Mouse (Mus musculus) kidney, adult 2 months (tissue): ENCODE data around the gene Prn. TPM values are rescaled to one million over a fixed set of nuclear protein-coding genes. Genes with fewer than 3 reads are reported as not detected.

Source experiments
- DNase-seq: peaks from one replicate; pipeline ENCODE4 v3.0.0; 2021
- H3K27ac ChIP-seq: fragments of 200-500 bp; 2 replicates; pipeline ENCODE4 v1.5.1; 2012; ENCODE audit warnings: low read depth, low read length, control low read depth, inconsistent platforms; ENCODE audit not compliant: insufficient read depth
- H3K27me3 ChIP-seq: fragments of 200-500 bp; replicated peaks from 2 replicates; pipeline ENCODE4 v1.6.1; 2012; ENCODE audit warnings: mild to moderate bottlenecking, moderate library complexity, low read length, inconsistent platforms; ENCODE audit not compliant: control insufficient read depth, insufficient read depth
- H3K36me3 ChIP-seq: fragments of 200-500 bp; 2 replicates; pipeline ENCODE4 v1.6.1; 2012; ENCODE audit warnings: mild to moderate bottlenecking, moderate library complexity, low read length, inconsistent platforms; ENCODE audit not compliant: control insufficient read depth, insufficient read depth
- H3K4me1 ChIP-seq: fragments of 200-500 bp; 2 replicates; pipeline ENCODE4 v1.6.1; 2011; ENCODE audit warnings: low read length; ENCODE audit not compliant: control insufficient read depth, insufficient read depth
- H3K4me3 ChIP-seq: fragments of 200-500 bp; 2 replicates; pipeline ENCODE4 v1.5.1; 2011; ENCODE audit warnings: mild to moderate bottlenecking, low read depth, low read length, control low read depth; ENCODE audit not compliant: insufficient read depth
- CTCF ChIP-seq: fragments of 200-500 bp; conservative IDR thresholded peaks from 2 replicates; pipeline ENCODE4 v1.5.1; 2011; ENCODE audit warnings: low read depth, mild to moderate bottlenecking, control low read depth, low read length, moderate library complexity, mixed read lengths; ENCODE audit not compliant: insufficient read depth, insufficient read length
- POLR2A ChIP-seq: fragments of 200-500 bp; IDR thresholded peaks from one replicate; pipeline ENCODE4 v1.6.1; 2011; ENCODE audit warnings: low read depth, low read length, control low read depth
- WGBS: fragments of 180-500 bp; shearing (Covaris S2); methylation state at CpG from one replicate; pipeline ENCODE4 v1.1.7; 2018; 5-methylcytosine and 5-hydroxymethylcytosine counted together
- polyA plus RNA-seq: library from polyadenylated mRNA; depleted of rRNA; stranded (reverse); fragments of >200 nt; gene quantifications from 2 replicates; pipeline ENCODE4 v1.2.3, GENCODE M21; 2012

Prn gene
- polyA plus RNA-seq, 1 experiment, result not detected

DNA sequence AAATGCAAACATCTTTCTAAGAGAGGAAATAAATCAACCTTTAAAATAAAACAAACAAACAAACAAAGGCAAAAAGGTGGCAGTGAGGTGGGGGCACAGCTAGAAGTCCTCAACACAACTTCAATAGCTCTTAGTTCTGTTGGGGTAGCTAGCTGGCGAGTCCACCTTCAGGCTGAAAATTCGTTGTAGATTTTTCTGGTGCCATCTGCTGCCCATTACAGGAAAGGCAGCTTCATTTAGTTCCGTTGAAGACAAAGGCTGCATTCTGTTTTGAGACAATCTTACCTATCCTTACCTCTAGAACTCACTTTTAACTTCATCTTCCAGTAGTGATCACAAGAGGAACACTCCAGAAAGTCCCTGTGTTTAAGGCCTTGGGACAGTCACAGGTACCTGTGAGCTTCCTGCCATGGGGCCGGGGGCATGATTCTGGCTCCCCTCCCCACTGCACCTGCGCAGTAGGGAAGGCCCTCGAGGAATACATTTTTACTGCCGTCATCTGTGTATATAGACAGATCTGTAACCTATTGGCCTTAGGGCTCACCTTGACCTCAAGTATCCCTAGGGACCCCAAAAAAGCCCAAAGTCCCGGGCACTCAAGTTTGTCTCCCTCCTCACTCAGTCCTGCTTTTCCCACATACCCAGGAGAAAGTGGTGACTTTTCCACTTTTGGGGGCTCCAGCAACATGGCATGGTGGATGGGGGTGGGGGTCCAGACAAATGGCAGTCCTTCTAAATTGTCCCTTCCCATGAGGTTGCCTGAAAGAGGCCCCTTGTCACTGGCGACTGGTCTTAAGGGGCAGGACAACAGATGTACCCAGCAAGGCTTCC is 40.2 kb downstream of the Prn start:
- Histone ChIP-seq H3K27ac (no peak overlapping the region), H3K27me3 (no peaks in the 10 kb centered on the region), H3K4me1 (no peaks in the 10 kb centered on the region), H3K36me3 (no peaks in the 10 kb centered on the region), H3K4me3 (no peak overlapping the region)
- WGBS, result 47% methylated on average over 9 of the region's 9 CpGs
- DNase-seq, result peak; percentile 57
- peak; percentile 58 for TF ChIP-seq CTCF
- TF ChIP-seq POLR2A, result no peak

DNA sequence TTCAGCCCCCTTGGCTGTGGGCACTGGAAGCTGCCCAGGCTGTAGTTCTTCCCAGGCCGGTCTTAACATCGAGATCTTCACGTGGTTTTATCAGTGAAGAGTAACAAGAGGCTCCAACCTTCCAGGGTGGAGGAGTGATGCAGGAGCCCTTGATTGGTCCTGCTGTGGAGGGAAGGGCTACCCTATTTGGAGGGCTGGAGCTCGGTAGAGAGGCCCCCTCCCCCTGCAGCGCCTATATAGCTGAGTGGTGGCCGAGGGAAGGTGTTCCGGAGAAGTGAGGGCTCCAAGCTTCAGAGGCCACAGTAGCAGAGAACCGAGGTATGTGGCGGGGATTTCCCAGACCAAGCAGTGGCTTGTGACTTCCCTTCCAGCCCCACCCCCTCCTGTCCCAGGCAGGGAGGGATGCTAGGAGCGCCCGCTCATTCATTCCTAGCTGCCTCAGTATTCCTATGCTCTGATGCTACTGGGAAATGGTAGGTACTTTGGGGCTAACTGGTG is 40.9 kb downstream of the Prn start, which contains the start of gene Prnd:
TSS of gene Prnd (plus strand) at position 264 of the 498 bp plus-strand sequence.
- no peak within 1 kb of the TSS for H3K27ac ChIP-seq
- no peak within 1 kb of the TSS for H3K4me3 ChIP-seq
- H3K36me3 ChIP-seq, result no peaks in the 10 kb centered on the region
- no peak for TF ChIP-seq CTCF
- TF ChIP-seq POLR2A, result no peak
- H3K4me1 ChIP-seq, result no peaks in the 10 kb centered on the region
- WGBS, result 14% methylated on average over 11 of the region's 11 CpGs
- no peak for DNase-seq
- H3K27me3 ChIP-seq, result no peaks in the 10 kb centered on the region

DNA sequence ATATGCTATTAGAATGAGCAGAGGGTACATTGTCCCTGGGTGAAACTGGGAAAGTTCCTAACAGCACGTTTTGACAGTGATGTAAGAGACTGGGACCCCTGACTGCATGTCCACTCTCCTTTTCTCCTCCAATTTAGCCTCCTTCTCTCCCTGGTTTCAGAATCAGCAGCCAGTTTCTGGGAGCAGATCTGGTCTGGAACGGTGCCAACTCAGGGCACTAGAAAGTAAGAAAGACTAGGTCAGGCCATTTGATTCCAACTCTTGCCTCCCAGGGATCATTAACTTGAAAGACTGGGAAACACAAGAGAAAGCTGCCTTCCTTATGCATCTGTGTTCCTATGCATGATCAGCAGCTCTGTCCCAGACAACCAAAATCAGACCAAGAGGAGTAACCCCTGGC is 42.7 kb downstream of the Prn start:
- H3K27ac ChIP-seq, result no peak overlapping the region
- H3K36me3 ChIP-seq, result no peaks in the 10 kb centered on the region
- H3K4me1 ChIP-seq, result no peaks in the 10 kb centered on the region
- no peak overlapping the region for H3K4me3 ChIP-seq
- no peaks in the 10 kb centered on the region for H3K27me3 ChIP-seq
- no peak for TF ChIP-seq POLR2A
- TF ChIP-seq CTCF, result no peak
- 25% methylated on average over 2 of the region's 2 CpGs for WGBS
- DNase-seq, result peak; percentile 36

DNA sequence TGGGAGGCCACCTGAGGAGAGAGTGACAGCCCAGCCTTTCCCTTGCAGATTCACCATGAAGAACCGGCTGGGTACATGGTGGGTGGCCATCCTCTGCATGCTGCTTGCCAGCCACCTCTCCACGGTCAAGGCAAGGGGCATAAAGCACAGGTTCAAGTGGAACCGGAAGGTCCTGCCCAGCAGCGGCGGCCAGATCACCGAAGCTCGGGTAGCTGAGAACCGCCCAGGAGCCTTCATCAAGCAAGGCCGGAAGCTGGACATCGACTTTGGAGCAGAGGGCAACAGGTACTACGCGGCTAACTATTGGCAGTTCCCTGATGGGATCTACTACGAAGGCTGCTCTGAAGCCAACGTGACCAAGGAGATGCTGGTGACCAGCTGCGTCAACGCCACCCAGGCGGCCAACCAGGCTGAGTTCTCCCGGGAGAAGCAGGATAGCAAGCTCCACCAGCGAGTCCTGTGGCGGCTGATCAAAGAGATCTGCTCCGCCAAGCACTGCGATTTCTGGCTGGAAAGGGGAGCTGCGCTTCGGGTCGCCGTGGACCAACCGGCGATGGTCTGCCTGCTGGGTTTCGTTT is 43.3 kb downstream of the Prn start:
- DNase-seq, result peak; percentile 54
- no peak for TF ChIP-seq POLR2A
- no peak for TF ChIP-seq CTCF
- 14% methylated on average over 29 of the region's 29 CpGs for WGBS
- Histone ChIP-seq H3K4me1 (no peaks in the 10 kb centered on the region), H3K27me3 (no peaks in the 10 kb centered on the region), H3K4me3 (peak overlapping the region; percentile 11; the same call in 1 of the 2 replicates), H3K27ac (no peak overlapping the region), H3K36me3 (no peaks in the 10 kb centered on the region)

DNA sequence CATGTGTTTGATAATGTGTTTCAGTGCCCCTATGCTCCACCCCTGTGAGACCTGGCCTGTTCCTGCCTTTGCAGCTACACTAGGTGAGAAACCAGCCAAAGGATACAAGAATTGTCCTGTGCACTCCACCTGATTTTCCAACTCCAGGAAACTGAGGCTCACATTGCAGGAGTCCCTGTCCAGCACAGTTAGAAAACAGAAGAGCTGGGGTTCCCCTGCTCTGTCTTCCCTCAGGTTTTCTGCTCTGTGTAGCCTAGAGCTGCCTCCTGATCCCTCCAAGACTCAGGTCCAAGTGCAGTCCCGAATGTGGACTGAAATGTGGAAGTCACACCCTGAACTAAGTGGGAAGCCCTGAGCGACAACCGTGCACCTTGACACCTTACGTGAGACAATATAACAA is 44.0 kb downstream of the Prn start:
- no peaks in the 10 kb centered on the region for H3K4me1 ChIP-seq
- DNase-seq, result no peak
- TF ChIP-seq POLR2A, result no peak
- no peak for TF ChIP-seq CTCF
- H3K27me3 ChIP-seq, result no peaks in the 10 kb centered on the region
- H3K4me3 ChIP-seq, result no peak overlapping the region
- H3K36me3 ChIP-seq, result no peaks in the 10 kb centered on the region
- no peak overlapping the region for H3K27ac ChIP-seq
- WGBS, result 97% methylated on average over 4 of the region's 4 CpGs

DNA sequence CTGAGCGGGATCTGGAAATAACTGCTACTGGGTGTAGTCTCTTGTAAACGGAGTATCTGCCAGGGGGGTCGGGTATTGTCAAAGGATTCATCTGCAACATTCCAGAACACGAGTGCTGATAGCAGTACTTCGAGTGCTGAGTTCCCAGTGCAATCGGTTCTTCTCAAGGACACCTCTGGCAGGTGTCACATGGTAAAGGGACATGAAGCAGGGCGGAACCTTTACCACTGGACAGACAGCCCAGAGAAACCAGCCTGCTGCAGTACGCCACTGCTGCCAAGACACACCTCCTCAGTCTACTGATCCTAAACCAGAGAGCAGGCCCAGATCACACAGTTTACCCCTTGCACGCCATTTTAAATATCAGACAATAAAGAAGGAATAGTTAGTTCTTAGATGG is 45.1 kb downstream of the Prn start:
- TF ChIP-seq CTCF (no peak), POLR2A (no peak)
- DNase-seq, result peak; percentile 11
- no peaks in the 10 kb centered on the region for H3K27me3 ChIP-seq
- H3K27ac ChIP-seq, result no peak overlapping the region
- no peaks in the 10 kb centered on the region for H3K36me3 ChIP-seq
- no peak overlapping the region for H3K4me3 ChIP-seq
- H3K4me1 ChIP-seq, result no peaks in the 10 kb centered on the region
- 62% methylated on average over 9 of the region's 9 CpGs for WGBS

DNA sequence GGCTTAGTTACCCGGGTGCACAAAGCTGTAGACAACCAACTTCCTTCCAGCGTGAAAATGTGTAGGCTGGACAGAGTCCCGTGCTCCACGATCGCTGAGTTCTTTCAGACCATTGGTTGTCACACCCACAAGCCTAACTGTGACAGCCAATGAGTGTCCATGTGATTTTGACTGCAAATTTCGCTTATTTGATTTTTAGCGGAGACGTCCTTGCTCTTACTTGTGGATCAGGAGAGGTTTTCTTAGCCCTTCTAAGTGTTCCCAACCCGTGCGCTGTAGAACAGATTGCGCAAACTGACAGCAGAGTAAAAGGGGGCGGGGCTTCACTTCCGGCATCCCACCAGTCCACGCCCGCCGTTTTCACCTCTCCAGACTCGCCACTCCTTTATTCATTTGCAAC is 45.5 kb downstream of the Prn start:
- H3K4me1 ChIP-seq, result no peaks in the 10 kb centered on the region
- H3K27ac ChIP-seq, result no peak overlapping the region
- 0 out of 2 replicates have a peak overlapping the region, but pooled peaks have one; percentile 4 for H3K4me3 ChIP-seq
- H3K36me3 ChIP-seq, result no peaks in the 10 kb centered on the region
- H3K27me3 ChIP-seq, result no peaks in the 10 kb centered on the region
- peak; percentile 21 for DNase-seq
- TF ChIP-seq CTCF (no peak), POLR2A (no peak)
- WGBS, result 15% methylated on average over 17 of the region's 17 CpGs
